Mouse (Mus musculus) kidney, adult 2 months (tissue): ENCODE results near the gene Fbln1. TPM values are rescaled to one million over a fixed set of nuclear protein-coding genes. Genes with fewer than 3 reads are reported as not detected.

Experiments
- DNase-seq: peaks from one replicate; pipeline ENCODE4 v3.0.0; 2021
- H3K27ac ChIP-seq: fragments of 200-500 bp; 2 replicates; pipeline ENCODE4 v1.5.1; 2012; ENCODE audit warnings: low read depth, low read length, control low read depth, inconsistent platforms; ENCODE audit not compliant: insufficient read depth
- H3K27me3 ChIP-seq: fragments of 200-500 bp; replicated peaks from 2 replicates; pipeline ENCODE4 v1.6.1; 2012; ENCODE audit warnings: mild to moderate bottlenecking, moderate library complexity, low read length, inconsistent platforms; ENCODE audit not compliant: control insufficient read depth, insufficient read depth
- H3K36me3 ChIP-seq: fragments of 200-500 bp; 2 replicates; pipeline ENCODE4 v1.6.1; 2012; ENCODE audit warnings: mild to moderate bottlenecking, moderate library complexity, low read length, inconsistent platforms; ENCODE audit not compliant: control insufficient read depth, insufficient read depth
- H3K4me1 ChIP-seq: fragments of 200-500 bp; 2 replicates; pipeline ENCODE4 v1.6.1; 2011; ENCODE audit warnings: low read length; ENCODE audit not compliant: control insufficient read depth, insufficient read depth
- H3K4me3 ChIP-seq: fragments of 200-500 bp; 2 replicates; pipeline ENCODE4 v1.5.1; 2011; ENCODE audit warnings: mild to moderate bottlenecking, low read depth, low read length, control low read depth; ENCODE audit not compliant: insufficient read depth
- CTCF ChIP-seq: fragments of 200-500 bp; conservative IDR thresholded peaks from 2 replicates; pipeline ENCODE4 v1.5.1; 2011; ENCODE audit warnings: low read depth, mild to moderate bottlenecking, control low read depth, low read length, moderate library complexity, mixed read lengths; ENCODE audit not compliant: insufficient read depth, insufficient read length
- POLR2A ChIP-seq: fragments of 200-500 bp; IDR thresholded peaks from one replicate; pipeline ENCODE4 v1.6.1; 2011; ENCODE audit warnings: low read depth, low read length, control low read depth
- WGBS: fragments of 180-500 bp; shearing (Covaris S2); methylation state at CpG from one replicate; pipeline ENCODE4 v1.1.7; 2018; 5-methylcytosine and 5-hydroxymethylcytosine counted together
- polyA plus RNA-seq: library from polyadenylated mRNA; depleted of rRNA; stranded (reverse); fragments of >200 nt; gene quantifications from 2 replicates; pipeline ENCODE4 v1.2.3, GENCODE M21; 2012

The Fbln1 gene
- polyA plus RNA-seq, 1 experiment = 16.9 TPM

DNA sequence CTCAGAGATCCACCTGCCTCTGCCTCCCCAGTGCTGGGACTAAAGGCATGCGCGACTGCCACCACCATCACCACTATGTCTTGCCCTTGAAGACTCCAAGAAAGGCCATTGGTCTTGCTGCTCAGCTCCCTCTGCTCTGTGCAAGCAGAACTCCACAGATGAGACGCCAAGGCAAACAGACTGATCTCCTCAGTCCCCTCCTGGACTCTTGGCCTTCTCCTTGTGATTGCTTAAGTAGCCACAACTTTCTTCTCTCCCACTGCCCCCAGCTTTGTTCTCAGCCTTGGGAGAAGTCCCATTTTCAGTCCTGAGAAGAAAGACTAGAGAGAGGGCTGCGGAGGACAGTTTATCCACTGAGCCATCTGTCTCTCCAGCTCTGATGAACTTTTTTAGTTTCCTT lies 23.7 kb upstream of the Fbln1 start:
- no peaks in the 10 kb centered on the region for H3K4me1 ChIP-seq
- no peak overlapping the region for H3K4me3 ChIP-seq
- 91% methylated on average over 4 of the region's 4 CpGs for WGBS
- H3K27ac ChIP-seq = no peak overlapping the region
- H3K36me3 ChIP-seq = no peaks in the 10 kb centered on the region; the same call in 1 of the 2 replicates
- TF ChIP-seq CTCF (no peak), POLR2A (no peak)
- DNase-seq = no peak
- H3K27me3 ChIP-seq = no peaks in the 10 kb centered on the region

DNA sequence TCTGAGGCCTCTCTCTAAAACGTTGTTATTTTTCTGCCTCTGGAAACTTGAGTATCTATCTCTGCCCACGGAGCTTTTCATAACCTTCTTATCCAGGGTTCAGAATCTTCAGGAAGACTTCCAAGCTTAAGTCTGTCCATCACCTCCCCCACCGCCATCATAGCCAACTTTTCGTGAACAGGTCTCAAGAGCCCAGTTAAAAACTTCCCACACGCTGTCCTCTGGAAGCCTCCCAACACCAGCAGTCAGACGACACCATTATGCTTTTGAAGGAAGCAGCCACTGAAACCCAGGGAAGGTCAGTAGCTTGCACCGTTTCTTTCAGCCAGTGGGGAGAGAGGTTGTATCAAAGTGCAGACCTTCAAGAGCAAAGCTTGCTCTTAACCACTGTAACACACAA lies 18.8 kb upstream of the Fbln1 start:
- TF ChIP-seq POLR2A (no peak), CTCF (no peak)
- Histone ChIP-seq H3K27ac (no peak overlapping the region), H3K4me3 (no peak overlapping the region), H3K4me1 (no peaks in the 10 kb centered on the region), H3K27me3 (no peaks in the 10 kb centered on the region), H3K36me3 (no peaks in the 10 kb centered on the region; the same call in 1 of the 2 replicates)
- no peak for DNase-seq
- 66% methylated on average over 7 of the region's 7 CpGs for WGBS

DNA sequence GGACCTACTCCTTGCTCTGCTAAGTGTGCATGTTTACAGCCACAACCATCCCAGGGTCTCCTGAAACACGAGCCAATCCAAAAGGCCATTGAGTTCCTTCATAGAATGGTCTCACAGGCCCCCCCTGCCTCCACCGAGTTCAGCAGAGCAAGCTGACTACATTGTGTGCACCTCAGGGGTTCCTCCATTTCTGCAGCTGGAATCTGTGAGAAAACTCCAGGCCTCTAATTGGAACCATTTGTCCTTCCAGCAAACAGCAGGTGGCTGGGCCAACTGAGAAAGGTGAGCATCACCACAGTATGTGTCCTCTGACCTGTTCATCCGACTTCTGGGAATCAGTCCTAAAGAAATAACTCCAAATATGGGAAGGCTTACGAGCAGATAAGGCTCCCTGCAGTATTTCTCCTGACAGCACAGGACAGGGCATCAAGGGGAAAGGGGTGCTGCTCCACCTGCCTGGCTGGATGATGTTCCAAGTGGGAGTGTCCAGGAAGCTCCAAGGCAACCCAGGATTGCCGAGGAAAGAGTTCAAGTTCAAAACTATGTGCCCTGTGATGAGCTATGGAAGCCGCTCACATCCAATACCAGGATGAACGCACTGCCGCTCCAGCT lies 17.5 kb upstream of the Fbln1 start:
- H3K27ac ChIP-seq = no peak overlapping the region
- 57% methylated on average over 8 of the region's 8 CpGs for WGBS

DNA sequence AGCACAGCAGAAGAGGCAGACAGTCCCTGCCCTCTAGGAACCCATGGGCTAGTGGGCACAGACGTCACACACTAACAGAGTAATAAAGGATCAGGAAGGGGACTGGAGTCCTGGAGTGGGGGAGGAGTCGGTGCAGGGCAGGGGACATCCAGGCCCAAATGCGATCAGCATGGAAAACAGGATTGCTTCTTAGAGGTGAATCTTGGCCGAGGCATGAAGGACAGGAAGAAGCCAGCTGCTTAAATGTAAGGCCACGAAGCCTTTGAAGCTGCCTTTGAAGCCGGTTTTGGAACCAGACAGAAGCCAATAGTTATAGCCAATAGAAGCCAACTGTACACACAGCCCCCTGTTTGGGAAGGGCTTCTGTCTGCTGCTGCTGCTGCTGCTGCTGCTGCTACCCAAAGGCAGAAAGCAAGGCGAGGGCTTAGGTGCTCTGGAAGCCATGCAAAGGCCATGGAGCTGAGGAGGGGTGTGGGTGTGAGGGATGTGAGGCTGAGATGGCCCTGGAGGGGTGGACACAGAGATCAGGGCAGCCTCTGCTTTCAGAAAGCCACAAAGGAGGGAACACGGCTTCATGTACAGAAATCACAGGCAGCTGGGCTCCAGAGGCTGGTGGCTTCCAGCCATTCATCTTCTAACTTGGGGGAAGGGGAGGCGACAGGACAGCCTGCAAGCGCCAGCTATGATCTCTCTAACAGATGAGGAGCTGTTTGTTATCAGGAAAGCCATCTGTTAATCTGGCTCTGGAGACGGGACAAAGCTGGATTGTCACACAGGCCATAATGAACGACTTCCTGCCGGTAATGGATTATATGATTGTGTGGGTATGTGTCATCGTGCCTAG lies 5.1 kb upstream of the Fbln1 start:
- TF ChIP-seq CTCF = no peak
- TF ChIP-seq POLR2A = no peak
- Histone ChIP-seq H3K4me1 (0 out of 2 replicates have a peak, but pooled peaks cover 2% of the 10 kb centered on the region), H3K4me3 (no peak overlapping the region), H3K27me3 (no peaks in the 10 kb centered on the region), H3K27ac (no peak overlapping the region), H3K36me3 (no peaks in the 10 kb centered on the region)
- DNase-seq = peak; percentile 64
- WGBS = 53% methylated on average over 14 of the region's 14 CpGs

More for the DNA sequence above, 17.5 kb upstream of the Fbln1 start:
- Histone ChIP-seq H3K36me3 (no peaks in the 10 kb centered on the region; the same call in 1 of the 2 replicates), H3K4me3 (no peak overlapping the region), H3K27me3 (no peaks in the 10 kb centered on the region), H3K4me1 (no peaks in the 10 kb centered on the region)
- TF ChIP-seq POLR2A = no peak
- no peak for TF ChIP-seq CTCF
- no peak for DNase-seq

DNA sequence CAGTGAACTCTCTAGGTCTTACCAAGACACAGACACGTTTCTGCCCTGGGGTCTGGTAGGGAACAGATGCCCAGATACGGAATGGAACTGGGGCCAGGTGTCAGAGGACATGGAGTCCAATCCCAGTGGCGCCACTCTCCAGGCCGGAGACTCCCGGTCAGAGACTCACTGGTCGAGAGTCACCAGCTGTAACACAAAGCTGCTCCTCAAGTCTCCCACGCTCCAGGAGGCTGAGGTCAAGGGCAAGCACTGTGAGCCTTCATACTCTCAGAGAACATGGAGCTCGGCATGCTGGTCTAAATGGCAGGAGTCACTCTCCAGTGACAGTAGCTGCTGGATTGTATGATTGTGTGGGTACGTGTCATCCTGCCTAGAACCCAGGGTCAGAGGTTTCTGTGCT lies 3.5 kb upstream of the Fbln1 start:
- Histone ChIP-seq H3K4me1 (0 out of 2 replicates have a peak, but pooled peaks cover 2% of the 10 kb centered on the region), H3K27ac (no peak overlapping the region), H3K36me3 (no peaks in the 10 kb centered on the region), H3K4me3 (no peak overlapping the region), H3K27me3 (no peaks in the 10 kb centered on the region)
- no peak for TF ChIP-seq POLR2A
- DNase-seq = peak; percentile 41
- WGBS = 44% methylated on average over 9 of the region's 9 CpGs

DNA sequence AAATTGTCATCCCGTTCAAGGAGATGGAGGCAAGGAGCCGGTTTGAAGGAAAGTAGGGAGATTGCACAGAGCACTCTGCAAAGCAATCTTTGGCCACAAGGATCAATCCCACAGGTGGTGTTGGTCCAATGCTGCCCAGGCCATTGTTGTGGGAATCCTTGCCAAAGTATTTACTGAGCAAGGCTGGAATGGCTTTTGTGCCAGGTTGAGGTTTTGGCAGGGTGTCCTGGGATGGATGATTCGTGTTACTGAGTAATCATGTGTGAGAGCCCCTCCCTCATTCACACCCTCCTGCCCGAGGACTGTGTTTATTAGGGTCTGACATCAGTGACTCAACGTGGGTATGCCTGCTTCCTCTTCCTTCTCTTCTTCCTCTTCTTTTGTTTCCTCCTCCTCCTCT lies 3.0 kb upstream of the Fbln1 start:
- Histone ChIP-seq H3K27ac (no peak overlapping the region), H3K4me3 (no peak overlapping the region), H3K36me3 (no peaks in the 10 kb centered on the region), H3K27me3 (no peaks in the 10 kb centered on the region), H3K4me1 (0 out of 2 replicates have a peak, but pooled peaks cover 2% of the 10 kb centered on the region)
- TF ChIP-seq POLR2A = no peak
- no peak for TF ChIP-seq CTCF
- 56% methylated on average over 5 of the region's 5 CpGs for WGBS
- peak; percentile 37 for DNase-seq

DNA sequence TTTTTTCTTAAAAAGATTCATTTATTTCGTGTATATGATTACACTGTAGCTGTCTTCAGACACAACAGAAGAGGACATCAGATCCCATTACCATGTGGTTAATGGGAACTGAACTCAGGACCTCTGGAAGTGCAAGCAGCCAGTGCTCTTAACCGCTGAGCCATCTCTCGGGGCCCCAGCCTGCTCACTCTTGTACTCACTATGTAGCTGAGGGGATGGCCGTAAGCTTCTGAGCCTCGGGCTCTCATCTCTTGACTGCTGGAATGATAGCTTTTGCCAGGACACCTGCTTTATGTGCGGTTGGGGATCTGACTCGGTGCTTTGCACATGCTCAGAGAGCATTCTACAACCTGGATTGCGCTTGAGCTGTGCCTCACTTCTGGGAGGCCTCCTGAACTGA lies 1.4 kb upstream of the Fbln1 start:
- TF ChIP-seq POLR2A (no peak), CTCF (no peak)
- H3K27ac ChIP-seq = no peak overlapping the region
- H3K4me3 ChIP-seq = no peak overlapping the region
- H3K36me3 ChIP-seq = no peaks in the 10 kb centered on the region
- 0 out of 2 replicates have a peak, but pooled peaks cover 2% of the 10 kb centered on the region for H3K4me1 ChIP-seq
- no peak for DNase-seq
- H3K27me3 ChIP-seq = no peaks in the 10 kb centered on the region
- 79% methylated on average over 8 of the region's 8 CpGs for WGBS
